Mouse (Mus musculus) neural tube, embryonic 11.5 days (tissue): Measurements from ENCODE around the gene Gm20449. TPM values are rescaled to one million over a fixed set of nuclear protein-coding genes. Genes with fewer than 3 reads are reported as not detected.
"Not testable (repeated sequence)": the region's sequence is repeated elsewhere in the genome, so short reads cannot be mapped to it uniquely, and the experiment has no call there.

Experiments used
- ATAC-seq: fragments of 200-750 bp; cut with Nextera tagmentation; 2 replicates; pipeline ENCODE4 v1.8.0; 2017; ENCODE audit warnings: moderate number of reproducible peaks, mild to moderate bottlenecking, moderate TSS enrichment, moderate library complexity; ENCODE audit not compliant: insufficient read depth, low FRiP score, low TSS enrichment
- DNase-seq: peaks from one replicate; pipeline ENCODE4 v3.0.0-alpha.2; 2015; ENCODE audit warnings: low spot score
- H3K27ac ChIP-seq: fragments of 300-500 bp; sonication (generic); 2 replicates; pipeline ENCODE4 v1.5.1; 2014; ENCODE audit warnings: low read depth, mild to moderate bottlenecking, low read length
- H3K27me3 ChIP-seq: fragments of 300-500 bp; sonication (generic); 2 replicates; pipeline ENCODE4 v1.6.1; 2014; ENCODE audit warnings: mild to moderate bottlenecking, low read length, mixed read lengths; ENCODE audit not compliant: control insufficient read depth, insufficient read depth
- H3K36me3 ChIP-seq: fragments of 300-500 bp; sonication (generic); 2 replicates; pipeline ENCODE4 v1.6.1; 2014; ENCODE audit warnings: mild to moderate bottlenecking, low read length, moderate library complexity, mixed read lengths; ENCODE audit not compliant: control insufficient read depth, insufficient read depth
- H3K4me1 ChIP-seq: fragments of 300-500 bp; sonication (generic); 2 replicates; pipeline ENCODE4 v1.6.1; 2014; ENCODE audit warnings: low read length, mixed read lengths; ENCODE audit not compliant: control insufficient read depth, insufficient read depth
- H3K4me2 ChIP-seq: fragments of 300-500 bp; sonication (generic); 2 replicates; pipeline ENCODE4 v1.6.1; 2014; ENCODE audit warnings: low read depth, mild to moderate bottlenecking, moderate library complexity
- H3K4me3 ChIP-seq: fragments of 300-500 bp; sonication (generic); 2 replicates; pipeline ENCODE4 v1.5.1; 2014; ENCODE audit warnings: low read depth, low read length
- H3K9ac ChIP-seq: fragments of 300-500 bp; sonication (generic); 2 replicates; pipeline ENCODE4 v1.6.1; 2014; ENCODE audit warnings: mild to moderate bottlenecking, low read length
- H3K9me3 ChIP-seq: fragments of 300-500 bp; sonication (generic); 2 replicates; pipeline ENCODE4 v1.6.1; 2016; ENCODE audit warnings: low read length; ENCODE audit not compliant: control insufficient read depth
- WGBS: fragments of 180-500 bp; shearing (Covaris S2); extraction: QIAGEN DNeasy Blood & Tissue Kit; methylation state at CpG from one replicate; pipeline ENCODE4 v1.1.7; 2014; 5-methylcytosine and 5-hydroxymethylcytosine counted together
- polyA plus RNA-seq: library from polyadenylated mRNA; unstranded; fragments of >200 nt; fragmentation: Nextera tagmentation; extraction: Ambion mirVana; gene quantifications from 2 replicates; pipeline ENCODE4 v1.2.1, GENCODE M21; 2014

Gene Gm20449
- 0.21 TPM in 1 of 2 replicates, not detected in the other for polyA plus RNA-seq

DNA sequence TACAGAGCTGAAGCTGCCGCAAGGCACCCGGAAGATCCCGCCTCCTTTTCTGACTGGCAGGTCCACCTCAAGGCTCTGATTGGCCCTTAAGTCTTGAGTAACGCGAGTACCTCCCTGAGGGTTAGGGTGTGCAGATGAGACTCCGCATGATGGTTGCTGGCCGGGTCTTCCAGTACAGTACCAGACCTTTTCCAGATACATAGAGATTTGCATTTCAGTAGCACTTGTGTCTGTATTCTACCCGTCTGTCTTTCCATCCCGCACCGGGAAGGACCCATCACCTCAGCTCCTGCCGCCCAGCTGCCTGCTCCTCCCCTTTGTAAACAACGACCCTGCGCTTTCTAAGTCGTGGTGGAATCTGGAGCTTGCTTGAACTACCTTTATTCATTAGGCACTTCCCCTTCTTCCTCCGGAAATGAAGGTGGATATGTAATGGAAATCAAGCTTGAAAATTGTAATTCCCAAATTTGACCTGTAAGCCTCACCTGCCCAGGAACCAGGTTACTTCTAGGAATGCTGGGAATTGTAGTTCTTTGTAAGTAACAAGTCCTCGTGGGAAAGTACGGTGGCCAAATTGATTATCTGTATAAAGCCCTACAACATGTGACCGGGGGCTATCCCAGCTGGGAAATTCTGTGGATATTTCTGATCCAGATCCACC lies at the start of gene Gm20449, which contains the start of gene AW146154:
Gm20449 (minus strand) TSS at position 29 of the 661 bp plus-strand sequence.
AW146154 (minus strand) TSS at position 502 of the 661 bp plus-strand sequence.
- Histone ChIP-seq H3K4me1 (no peaks in the 10 kb centered on the region), H3K4me3 (peak within 1 kb of the TSS; percentile 63), H3K9ac (peak within 1 kb of the TSS; percentile 39), H3K27ac (no peak within 1 kb of the TSS), H3K9me3 (no peaks in the 10 kb centered on the region), H3K4me2 (peak within 1 kb of the TSS; percentile 58), H3K36me3 (no peaks in the 10 kb centered on the region), H3K27me3 (no peaks in the 10 kb centered on the region)
- peak; percentile 87 for DNase-seq
- under 1% methylated on average over 18 of the region's 18 CpGs for WGBS
- ATAC-seq: peak; percentile 98

DNA sequence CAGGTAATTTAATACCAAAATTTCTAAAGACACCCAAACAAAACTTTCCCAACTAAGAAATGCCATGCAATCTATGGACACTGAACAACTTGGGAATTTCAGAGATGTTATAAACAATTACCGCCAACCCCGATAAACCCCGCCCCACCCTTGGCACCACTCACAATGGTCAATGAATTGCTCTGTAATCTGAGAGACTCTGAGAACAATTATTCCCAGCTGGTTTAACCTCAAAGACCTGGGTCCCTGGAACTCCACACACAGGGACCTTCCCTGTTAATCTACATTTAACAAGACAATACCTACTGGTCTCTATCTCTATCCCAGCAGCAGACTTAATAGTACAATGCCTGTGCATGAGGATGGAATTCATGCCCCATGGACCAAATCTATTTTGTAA lies 13.5 kb upstream of the Gm20449 start:
- WGBS: 86% methylated on average over 3 of the region's 3 CpGs
- no peaks in the 10 kb centered on the region for H3K4me1 ChIP-seq
- H3K9ac ChIP-seq: no peak overlapping the region
- H3K4me3 ChIP-seq: no peak overlapping the region
- H3K4me2 ChIP-seq: no peak overlapping the region
- DNase-seq (no peak), ATAC-seq (no peak)
- H3K27ac ChIP-seq: no peak overlapping the region
- no peaks in the 10 kb centered on the region for H3K9me3 ChIP-seq
- H3K36me3 ChIP-seq: no peaks in the 10 kb centered on the region
- no peaks in the 10 kb centered on the region for H3K27me3 ChIP-seq

GRCm38 (mm10) chr7:41512207-41512606 lies 13.0 kb upstream of the Gm20449 start:
- Histone ChIP-seq H3K4me1 (no peaks in the 10 kb centered on the region), H3K4me2 (no peak overlapping the region), H3K36me3 (no peaks in the 10 kb centered on the region), H3K27ac (no peak overlapping the region), H3K9ac (no peak overlapping the region), H3K4me3 (no peak overlapping the region), H3K27me3 (no peaks in the 10 kb centered on the region), H3K9me3 (no peaks in the 10 kb centered on the region)
- DNase-seq: no peak
- WGBS: 8% methylated on average over 1 of the region's 1 CpGs
- no peak for ATAC-seq

GRCm38 (mm10) chr7:41502402-41502801 lies 3.2 kb upstream of the Gm20449 start:
- WGBS: 55% methylated on average over 1 of the region's 1 CpGs
- no peak overlapping the region for H3K9ac ChIP-seq
- H3K9me3 ChIP-seq: no peaks in the 10 kb centered on the region
- no peak overlapping the region for H3K4me2 ChIP-seq
- H3K36me3 ChIP-seq: no peaks in the 10 kb centered on the region
- H3K27me3 ChIP-seq: no peaks in the 10 kb centered on the region
- no peak overlapping the region for H3K4me3 ChIP-seq
- no peaks in the 10 kb centered on the region for H3K4me1 ChIP-seq
- no peak overlapping the region for H3K27ac ChIP-seq
- DNase-seq: no peak
- ATAC-seq: no peak

DNA sequence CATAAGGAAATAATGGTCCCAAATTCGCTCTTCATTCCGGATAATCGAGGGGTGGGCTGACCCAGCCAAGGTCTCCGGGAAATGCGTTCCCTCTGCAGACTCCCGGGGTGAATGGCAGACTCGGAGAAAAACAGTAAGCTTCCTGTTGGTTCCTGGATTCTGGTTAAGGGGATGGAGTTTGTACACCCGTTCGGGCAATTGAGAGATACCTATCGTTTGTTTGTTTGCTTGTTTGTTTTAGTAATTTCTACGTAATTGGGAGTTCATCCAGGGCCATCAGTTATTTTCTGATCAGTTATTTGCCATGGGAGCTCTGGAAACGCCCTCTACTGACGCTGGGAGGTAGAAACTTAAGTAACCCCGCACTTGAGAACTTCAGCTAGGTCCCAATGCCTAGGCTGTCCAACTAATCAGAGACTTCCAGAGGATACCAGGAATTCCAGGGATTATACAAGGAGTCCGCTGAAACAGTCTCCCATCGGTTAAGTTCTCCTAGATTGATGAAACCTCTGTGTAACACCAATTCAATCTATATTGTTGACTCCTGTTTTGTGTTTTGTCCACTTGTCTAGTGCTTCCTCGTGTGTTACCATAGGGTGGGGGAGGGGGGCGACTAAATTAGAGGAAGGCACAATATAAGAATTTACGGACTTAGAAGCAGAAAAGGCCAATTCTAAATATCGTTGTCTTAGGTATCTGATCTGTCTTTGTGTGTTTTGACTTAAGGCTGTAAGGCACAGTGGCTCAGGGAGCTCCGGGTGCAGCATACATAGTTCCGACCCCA lies 1.1 kb upstream of the Gm20449 start:
- Histone ChIP-seq H3K4me1 (no peaks in the 10 kb centered on the region), H3K36me3 (no peaks in the 10 kb centered on the region), H3K4me2 (peak overlapping the region; percentile 58), H3K9me3 (no peaks in the 10 kb centered on the region), H3K27ac (no peak overlapping the region), H3K27me3 (no peaks in the 10 kb centered on the region), H3K4me3 (peak overlapping the region; percentile 63), H3K9ac (no peak overlapping the region)
- ATAC-seq (no peak; the same call in 1 of the 2 replicates), DNase-seq (peak; percentile 35)
- 19% methylated on average over 22 of the region's 22 CpGs for WGBS

DNA sequence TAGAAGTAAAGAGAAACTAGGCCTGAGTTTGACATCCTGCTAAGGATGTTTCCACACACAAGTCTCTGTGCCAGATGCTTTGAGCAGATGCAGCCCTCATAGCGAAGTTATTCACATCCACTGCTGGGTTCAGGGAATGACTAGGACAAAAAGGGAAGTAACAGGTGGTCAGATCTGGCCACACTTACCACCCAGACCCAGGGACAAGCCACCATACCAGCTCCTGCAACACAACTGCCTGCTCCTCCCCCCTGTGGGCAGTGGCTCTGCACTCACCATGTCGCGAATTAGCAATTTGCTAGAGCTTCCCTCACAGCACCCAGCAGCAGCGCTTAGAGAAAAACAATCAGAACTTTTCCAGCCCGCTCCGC lies 214 bp downstream of the Gm20449 start:
- not testable (repeated sequence) for H3K27me3 ChIP-seq, ATAC-seq, H3K9me3 ChIP-seq, H3K36me3 ChIP-seq, H3K27ac ChIP-seq, DNase-seq, H3K4me1 ChIP-seq
- H3K9ac ChIP-seq: peak overlapping the region; percentile 19; the same call in 1 of the 2 replicates
- under 1% methylated on average over 6 of the region's 6 CpGs for WGBS
- peak overlapping the region; percentile 63 for H3K4me3 ChIP-seq
- H3K4me2 ChIP-seq: peak overlapping the region; percentile 58

- not testable (repeated sequence) for H3K27me3 ChIP-seq, H3K4me1 ChIP-seq, H3K27ac ChIP-seq, H3K4me3 ChIP-seq, ATAC-seq, H3K9ac ChIP-seq, H3K36me3 ChIP-seq, H3K9me3 ChIP-seq, H3K4me2 ChIP-seq, DNase-seq
- 72% methylated on average over 2 of the region's 4 CpGs for WGBS
These were observed 753 bp downstream of the Gm20449 start for GRCm38 (mm10) chr7:41498464-41498863.

- DNase-seq (no peak), ATAC-seq (no peak)
- Histone ChIP-seq H3K27ac (no peak overlapping the region), H3K4me3 (no peak overlapping the region), H3K36me3 (no peaks in the 10 kb centered on the region), H3K9ac (no peak overlapping the region), H3K9me3 (no peaks in the 10 kb centered on the region), H3K4me2 (no peak overlapping the region), H3K27me3 (no peaks in the 10 kb centered on the region), H3K4me1 (no peaks in the 10 kb centered on the region)
- 92% methylated on average over 2 of the region's 2 CpGs for WGBS
These were observed 1.3 kb downstream of the Gm20449 start for GRCm38 (mm10) chr7:41497871-41498270.
